Mouse (Mus musculus) liver, embryonic 14.5 days (tissue): ENCODE measurements at regions not wholly inside any gene's neighbourhood (a gene's known extent, or its start where the extent isn't known, plus 50 kb on each side); places are given as distances from the start of the nearest gene placed in this dataset.

Source experiments
- ATAC-seq: fragments of 200-750 bp; cut with Nextera tagmentation; 2 replicates; pipeline ENCODE4 v1.8.0; 2017; ENCODE audit warnings: moderate number of reproducible peaks, mild to moderate bottlenecking, moderate library complexity; ENCODE audit not compliant: insufficient read depth
- DNase-seq, 3 experiments: peaks; one replicate each; pipeline ENCODE4 v3.0.0-alpha.2; 2012 to 2013; ENCODE audit warnings: low read depth in 3 of 3, low spot score in 3 of 3
- H3K27ac ChIP-seq: fragments of 300-500 bp; sonication (generic); 2 replicates; pipeline ENCODE4 v1.5.1; 2014; ENCODE audit warnings: moderate library complexity, mild to moderate bottlenecking, control low read depth, inconsistent platforms
- H3K27me3 ChIP-seq: fragments of 300-500 bp; sonication (generic); 2 replicates; pipeline ENCODE4 v1.6.1; 2014; ENCODE audit warnings: mild to moderate bottlenecking, low read length, moderate library complexity; ENCODE audit not compliant: control insufficient read depth, insufficient read depth
- H3K36me3 ChIP-seq: fragments of 300-500 bp; sonication (generic); replicated peaks from 2 replicates; pipeline ENCODE4 v1.6.1; 2014; ENCODE audit warnings: low read depth; ENCODE audit not compliant: control insufficient read depth, insufficient read depth
- H3K4me1 ChIP-seq, 2 experiments: fragments of 200-500 bp in 1 of 2; fragments of 300-500 bp in 1 of 2; sonication (generic) in 1 of 2; replicated peaks; 2 replicates each; pipeline ENCODE4 v1.6.1; 2012 to 2014; ENCODE audit warnings: antibody characterized with exemption in 1 of 2, inconsistent platforms in 1 of 2, low read length in 1 of 2; ENCODE audit not compliant: control insufficient read depth in 2 of 2, insufficient read depth in 2 of 2
- H3K4me2 ChIP-seq: fragments of 300-500 bp; sonication (generic); 2 replicates; pipeline ENCODE4 v1.6.1; 2014; ENCODE audit warnings: low read depth, mild to moderate bottlenecking, control low read depth, moderate library complexity
- H3K4me3 ChIP-seq, 2 experiments: fragments of 200-500 bp in 1 of 2; fragments of 300-500 bp in 1 of 2; sonication (generic) in 1 of 2; 2 replicates each; pipeline ENCODE4 v1.5.1; 2012 to 2014; ENCODE audit warnings: low read depth in 2 of 2, low read length in 2 of 2, mild to moderate bottlenecking in 2 of 2, control low read depth in 1 of 2, inconsistent platforms in 1 of 2, moderate library complexity in 1 of 2; ENCODE audit not compliant: insufficient read depth in 1 of 2
- H3K9ac ChIP-seq: fragments of 300-500 bp; sonication (generic); replicated peaks from 2 replicates; pipeline ENCODE4 v1.6.1; 2014; ENCODE audit warnings: mild to moderate bottlenecking, control low read depth, moderate library complexity
- H3K9me3 ChIP-seq: fragments of 300-500 bp; sonication (generic); 2 replicates; pipeline ENCODE4 v1.6.1; 2016; ENCODE audit warnings: low read length, mixed read lengths; ENCODE audit not compliant: control insufficient read depth
- CTCF ChIP-seq: IDR thresholded peaks from 2 replicates; pipeline ENCODE4 v1.5.1; 2016; ENCODE audit warnings: antibody characterized with exemption, low read depth, control low read depth
- EP300 ChIP-seq: IDR thresholded peaks from 2 replicates; pipeline ENCODE4 v1.6.1; 2016; ENCODE audit warnings: antibody characterized with exemption, low read depth
- WGBS: fragments of 180-500 bp; shearing (Covaris S2); extraction: QIAGEN DNeasy Blood & Tissue Kit; methylation state at CpG from one replicate; pipeline ENCODE4 v1.1.7; 2014; ENCODE audit not compliant: insufficient replicate concordance; 5-methylcytosine and 5-hydroxymethylcytosine counted together

- WGBS = 54% methylated on average over 15 of the region's 15 CpGs
- Histone ChIP-seq H3K4me1 (peaks cover 0 to 2% of the 10 kb centered on the region in 2 experiments; a peak in 1 of 4 replicates), H3K4me2 (no peak overlapping the region), H3K27ac (no peak overlapping the region), H3K36me3 (no peaks in the 10 kb centered on the region), H3K4me3 (no peak overlapping the region), H3K27me3 (no peaks in the 10 kb centered on the region), H3K9ac (no peak overlapping the region), H3K9me3 (no peaks in the 10 kb centered on the region)
- no peak for TF ChIP-seq EP300
- TF ChIP-seq CTCF = no peak
- ATAC-seq (no peak), DNase-seq (no peak)
Measured at GRCm38 (mm10) chr6:50032894-50033595, 77.0 kb upstream of the Mpp6 start.

- H3K27me3 ChIP-seq = no peaks in the 10 kb centered on the region
- no peak for TF ChIP-seq EP300
- TF ChIP-seq CTCF = no peak
- no peak overlapping the region for H3K4me3 ChIP-seq
- 24% methylated on average over 4 of the region's 4 CpGs for WGBS
- H3K9me3 ChIP-seq = no peaks in the 10 kb centered on the region
- no peaks in the 10 kb centered on the region for H3K36me3 ChIP-seq
- no peak overlapping the region for H3K27ac ChIP-seq
- ATAC-seq (no peak), DNase-seq (no peak)
- H3K4me1 ChIP-seq = peaks cover 0 to 2% of the 10 kb centered on the region in 2 experiments; a peak in 2 of 4 replicates
- 0 out of 2 replicates have a peak overlapping the region, but pooled peaks have one; percentile 4 for H3K4me2 ChIP-seq
- no peak overlapping the region for H3K9ac ChIP-seq
Measured at GRCm38 (mm10) chr6:50037614-50038013, 72.4 kb upstream of the Mpp6 start.

GRCm38 (mm10) chr6:50038369-50038768 is 71.7 kb upstream of the Mpp6 start:
- TF ChIP-seq EP300 = no peak
- no peak for TF ChIP-seq CTCF
- Histone ChIP-seq H3K27me3 (no peaks in the 10 kb centered on the region), H3K9me3 (no peaks in the 10 kb centered on the region), H3K4me2 (no peak overlapping the region), H3K27ac (no peak overlapping the region), H3K4me1 (peaks cover 0 to 2% of the 10 kb centered on the region in 2 experiments; a peak in 2 of 4 replicates), H3K36me3 (no peaks in the 10 kb centered on the region), H3K9ac (no peak overlapping the region), H3K4me3 (no peak overlapping the region)
- WGBS = 56% methylated on average over 3 of the region's 3 CpGs
- DNase-seq (no peak), ATAC-seq (no peak)

GRCm38 (mm10) chr6:50041044-50041443 is 69.0 kb upstream of the Mpp6 start:
- no peaks in the 10 kb centered on the region for H3K36me3 ChIP-seq
- no peaks in the 10 kb centered on the region for H3K27me3 ChIP-seq
- H3K4me1 ChIP-seq = peaks cover 0 to 2% of the 10 kb centered on the region in 2 experiments; a peak in 2 of 4 replicates
- H3K9me3 ChIP-seq = no peaks in the 10 kb centered on the region
- TF ChIP-seq CTCF (no peak), EP300 (no peak)
- no peak overlapping the region for H3K4me2 ChIP-seq
- WGBS = 61% methylated on average over 10 of the region's 10 CpGs
- H3K9ac ChIP-seq = no peak overlapping the region
- no peak overlapping the region for H3K4me3 ChIP-seq
- no peak for DNase-seq
- no peak overlapping the region for H3K27ac ChIP-seq
- no peak for ATAC-seq

GRCm38 (mm10) chr6:50042127-50042526 is 67.9 kb upstream of the Mpp6 start:
- DNase-seq (peak in 2 of 3 experiments; percentile 29 to 40), ATAC-seq (peak; percentile 33; the same call in 1 of the 2 replicates)
- WGBS = 45% methylated on average over 3 of the region's 3 CpGs
- H3K4me1 ChIP-seq = peaks cover 0 to 2% of the 10 kb centered on the region in 2 experiments; a peak in 2 of 4 replicates
- no peak overlapping the region for H3K9ac ChIP-seq
- H3K4me2 ChIP-seq = no peak overlapping the region
- H3K9me3 ChIP-seq = no peaks in the 10 kb centered on the region
- H3K27me3 ChIP-seq = no peaks in the 10 kb centered on the region
- no peaks in the 10 kb centered on the region for H3K36me3 ChIP-seq
- no peak for TF ChIP-seq EP300
- no peak for TF ChIP-seq CTCF
- no peak overlapping the region for H3K4me3 ChIP-seq
- no peak overlapping the region for H3K27ac ChIP-seq
